Mouse (Mus musculus) kidney, adult 11 months (tissue): Measurements from ENCODE around the gene Lig3.

Source experiments
- DNase-seq: peaks from one replicate; pipeline ENCODE4 v3.0.0; 2022

Gene Lig3

GRCm38 (mm10) chr11:82780983-82781903 is at the start of gene Lig3:
Lig3 (plus strand) TSS chr11:82781108.
- DNase-seq: peak; percentile 94

GRCm38 (mm10) chr11:82734227-82734626 is 46.7 kb upstream of the Lig3 start:
- no peak for DNase-seq

GRCm38 (mm10) chr11:82739006-82739405 is 41.9 kb upstream of the Lig3 start:
- no peak for DNase-seq

- peak; percentile 14 for DNase-seq
Observed at GRCm38 (mm10) chr11:82746138-82746537, 34.8 kb upstream of the Lig3 start.

GRCm38 (mm10) chr11:82746857-82747366 is 34.0 kb upstream of the Lig3 start:
- DNase-seq: no peak

GRCm38 (mm10) chr11:82752349-82753115 is 28.4 kb upstream of the Lig3 start:
- no peak for DNase-seq

GRCm38 (mm10) chr11:82755919-82756318 is 25.0 kb upstream of the Lig3 start:
- no peak for DNase-seq

- DNase-seq: no peak
Observed at GRCm38 (mm10) chr11:82762286-82762829, 18.6 kb upstream of the Lig3 start.

GRCm38 (mm10) chr11:82763261-82763660 is 17.6 kb upstream of the Lig3 start:
- DNase-seq: no peak

- DNase-seq: peak; percentile 94
Observed at GRCm38 (mm10) chr11:82763742-82764437, 17.0 kb upstream of the Lig3 start, which contains the start of the genes Cct6b and Zfp830. Cct6b (minus strand) TSS chr11:82764321. Zfp830 (plus strand) TSS chr11:82764345.

- no peak for DNase-seq
Observed at GRCm38 (mm10) chr11:82764438-82764924, 16.4 kb upstream of the Lig3 start.

GRCm38 (mm10) chr11:82780134-82780533 is 774 bp upstream of the Lig3 start:
- DNase-seq: no peak

GRCm38 (mm10) chr11:82782197-82782596 is 1.3 kb downstream of the Lig3 start:
- DNase-seq: no peak

- no peak for DNase-seq
Observed at GRCm38 (mm10) chr11:82783453-82783852, 2.5 kb downstream of the Lig3 start.

- DNase-seq: no peak
Observed at GRCm38 (mm10) chr11:82806656-82807055, 25.7 kb downstream of the Lig3 start.

- no peak for DNase-seq
Observed at GRCm38 (mm10) chr11:82807370-82807769, 26.5 kb downstream of the Lig3 start.

GRCm38 (mm10) chr11:82808485-82808884 is 27.6 kb downstream of the Lig3 start:
- no peak for DNase-seq

GRCm38 (mm10) chr11:82819350-82819749 is 38.4 kb downstream of the Lig3 start:
- peak; percentile 70 for DNase-seq

GRCm38 (mm10) chr11:82820788-82821456 is 40.0 kb downstream of the Lig3 start:
- DNase-seq: no peak

GRCm38 (mm10) chr11:82826818-82827217 is 45.9 kb downstream of the Lig3 start:
- DNase-seq: no peak

GRCm38 (mm10) chr11:82831008-82831893 is 50.3 kb downstream of the Lig3 start:
- no peak for DNase-seq
